Mouse (Mus musculus) embryonic facial prominence, embryonic 13.5 days (tissue): Measurements from ENCODE around the gene Lef1. TPM values are rescaled to one million over a fixed set of nuclear protein-coding genes. Genes with fewer than 3 reads are reported as not detected.

Source experiments
- ATAC-seq: fragments of 200-750 bp; cut with Nextera tagmentation; 2 replicates; pipeline ENCODE4 v1.8.0; 2017; ENCODE audit warnings: low read depth; ENCODE audit not compliant: insufficient number of reproducible peaks, insufficient read depth, low FRiP score, low TSS enrichment
- H3K27ac ChIP-seq: fragments of 300-500 bp; sonication (generic); 2 replicates; pipeline ENCODE4 v1.5.1; 2015; ENCODE audit warnings: moderate library complexity, mild to moderate bottlenecking, inconsistent platforms
- H3K27me3 ChIP-seq: fragments of 300-500 bp; sonication (generic); 2 replicates; pipeline ENCODE4 v1.6.1; 2015; ENCODE audit warnings: mild to moderate bottlenecking, inconsistent platforms
- H3K36me3 ChIP-seq: fragments of 300-500 bp; sonication (generic); 2 replicates; pipeline ENCODE4 v1.6.1; 2015; ENCODE audit warnings: mild to moderate bottlenecking, inconsistent platforms
- H3K4me1 ChIP-seq: fragments of 300-500 bp; sonication (generic); 2 replicates; pipeline ENCODE4 v1.6.1; 2015; ENCODE audit warnings: inconsistent platforms
- H3K4me2 ChIP-seq: fragments of 300-500 bp; sonication (generic); 2 replicates; pipeline ENCODE4 v1.6.1; 2015; ENCODE audit warnings: moderate library complexity, mild to moderate bottlenecking, inconsistent platforms
- H3K4me3 ChIP-seq: fragments of 300-500 bp; sonication (generic); 2 replicates; pipeline ENCODE4 v1.5.1; 2015; ENCODE audit warnings: mild to moderate bottlenecking, inconsistent platforms
- H3K9ac ChIP-seq: fragments of 300-500 bp; sonication (generic); 2 replicates; pipeline ENCODE4 v1.6.1; 2015; ENCODE audit warnings: mild to moderate bottlenecking, inconsistent platforms
- H3K9me3 ChIP-seq: fragments of 300-500 bp; sonication (generic); 2 replicates; pipeline ENCODE4 v1.6.1; 2016; ENCODE audit warnings: inconsistent platforms
- WGBS: fragments of 180-500 bp; shearing (Covaris S2); methylation state at CpG from one replicate; pipeline ENCODE4 v1.1.7; 2015; ENCODE audit warnings: mixed read lengths; 5-methylcytosine and 5-hydroxymethylcytosine counted together
- polyA plus RNA-seq: library from polyadenylated mRNA; unstranded; fragments of >200 nt; fragmentation: Nextera tagmentation; extraction: Ambion mirVana; gene quantifications from 2 replicates; pipeline ENCODE4 v1.2.1, GENCODE M21; 2015

The Lef1 gene
- polyA plus RNA-seq, 1 experiment from 2014 or later: 134 TPM

DNA sequence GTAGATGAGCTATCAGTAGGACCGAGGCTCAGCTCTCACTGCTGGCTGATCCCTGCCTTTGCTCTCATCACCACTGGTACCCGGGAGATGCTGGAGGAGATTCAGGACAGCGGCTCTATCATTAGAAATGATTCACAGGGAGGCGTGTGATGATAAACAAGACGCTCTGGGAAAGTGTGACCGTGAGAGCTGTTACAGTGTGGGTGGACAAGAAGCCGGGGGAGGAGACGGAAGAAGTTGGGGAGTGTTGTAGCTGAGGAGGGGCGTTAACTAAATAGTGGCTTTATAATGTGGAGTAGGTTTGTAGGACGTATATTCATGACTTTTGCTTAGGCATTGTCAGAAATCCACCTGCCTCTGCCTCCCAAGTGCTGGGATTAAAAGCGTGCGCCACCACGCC, 15.6 kb downstream of the Lef1 start:
- no peak overlapping the region for H3K4me2 ChIP-seq
- H3K27ac ChIP-seq: no peak overlapping the region
- no peaks in the 10 kb centered on the region for H3K4me1 ChIP-seq
- no peaks in the 10 kb centered on the region for H3K9me3 ChIP-seq
- peaks cover 54% of the 10 kb centered on the region for H3K36me3 ChIP-seq
- 94% methylated on average over 13 of the region's 13 CpGs for WGBS
- no peak overlapping the region for H3K4me3 ChIP-seq
- H3K27me3 ChIP-seq: no peaks in the 10 kb centered on the region
- H3K9ac ChIP-seq: no peak overlapping the region
- no peak for ATAC-seq

DNA sequence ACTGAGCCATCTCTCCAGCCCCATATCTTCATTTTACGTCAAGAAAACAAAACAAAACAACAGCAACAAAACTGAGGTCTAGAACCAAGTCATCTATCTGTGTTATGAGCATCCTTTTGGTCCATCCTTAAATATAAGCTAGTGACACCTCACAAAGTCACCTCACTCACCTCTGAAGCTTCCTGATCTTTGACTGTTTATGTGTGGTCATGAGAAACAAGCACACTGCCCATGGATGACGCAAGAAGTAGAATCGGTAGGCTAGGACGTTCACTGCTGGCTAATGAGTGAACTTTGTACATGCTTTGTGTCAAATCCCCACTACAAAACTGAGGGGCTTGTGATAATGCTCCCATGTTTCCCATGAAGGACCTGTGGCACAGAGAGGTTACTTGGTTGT, 16.2 kb downstream of the Lef1 start:
- Histone ChIP-seq H3K4me3 (no peak overlapping the region), H3K9ac (no peak overlapping the region), H3K4me2 (no peak overlapping the region), H3K9me3 (no peaks in the 10 kb centered on the region), H3K27ac (no peak overlapping the region), H3K4me1 (no peaks in the 10 kb centered on the region), H3K27me3 (no peaks in the 10 kb centered on the region), H3K36me3 (peaks cover 51% of the 10 kb centered on the region)
- WGBS: 90% methylated on average over 4 of the region's 4 CpGs
- no peak for ATAC-seq

DNA sequence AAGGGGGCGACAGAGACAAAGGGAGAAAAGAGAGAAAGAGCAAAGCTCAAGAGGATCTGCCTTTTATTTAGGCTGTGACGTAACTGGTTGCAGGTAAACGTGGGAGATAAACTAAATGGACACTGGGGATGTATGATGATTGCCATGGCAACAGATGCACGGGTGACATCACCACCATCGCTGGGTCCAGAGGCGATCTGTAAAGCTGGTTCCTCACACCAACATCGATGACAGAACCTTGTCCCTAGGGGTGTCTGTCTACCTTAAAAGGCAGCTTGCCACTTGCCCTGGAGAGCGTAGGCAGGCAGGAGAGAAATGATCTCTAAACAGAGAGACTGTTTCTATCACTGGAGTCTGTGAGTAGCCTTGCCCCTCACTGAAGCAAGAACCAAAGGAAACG, 23.7 kb downstream of the Lef1 start:
- Histone ChIP-seq H3K4me1 (peaks cover 48% of the 10 kb centered on the region), H3K4me2 (no peak overlapping the region), H3K9me3 (no peaks in the 10 kb centered on the region), H3K27me3 (no peaks in the 10 kb centered on the region), H3K9ac (no peak overlapping the region), H3K36me3 (0 out of 2 replicates have a peak, but pooled peaks cover 5% of the 10 kb centered on the region), H3K27ac (no peak overlapping the region), H3K4me3 (no peak overlapping the region)
- no peak for ATAC-seq
- 56% methylated on average over 9 of the region's 9 CpGs for WGBS

DNA sequence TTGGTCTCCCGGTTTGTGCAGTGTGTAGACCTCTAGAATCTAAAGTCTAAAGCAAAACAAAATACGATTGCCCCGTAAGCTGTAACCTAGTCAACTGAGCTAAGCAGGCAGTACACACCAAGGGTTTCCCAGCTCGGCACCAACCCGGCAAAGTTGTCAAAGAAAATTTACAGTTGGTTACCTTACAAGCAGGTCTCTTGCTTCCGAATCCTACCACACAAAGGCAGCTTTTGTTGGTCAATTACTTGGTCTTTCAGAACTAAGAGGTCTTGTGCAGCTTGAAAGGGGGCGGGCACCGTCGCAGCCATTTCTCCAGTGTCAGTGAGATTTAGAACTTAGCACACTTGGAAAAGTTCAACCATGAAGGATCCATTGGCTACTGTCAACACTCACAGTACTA, 25.2 kb downstream of the Lef1 start:
- Histone ChIP-seq H3K4me3 (no peak overlapping the region; the same call in 1 of the 2 replicates), H3K4me1 (peaks cover 61% of the 10 kb centered on the region), H3K4me2 (peak overlapping the region; percentile 22; the same call in 1 of the 2 replicates), H3K36me3 (peaks cover 7% of the 10 kb centered on the region; the same call in 1 of the 2 replicates), H3K27ac (peak overlapping the region; percentile 39; the same call in 1 of the 2 replicates), H3K9me3 (no peaks in the 10 kb centered on the region), H3K9ac (no peak overlapping the region), H3K27me3 (no peaks in the 10 kb centered on the region)
- ATAC-seq: no peak
- 36% methylated on average over 9 of the region's 9 CpGs for WGBS

DNA sequence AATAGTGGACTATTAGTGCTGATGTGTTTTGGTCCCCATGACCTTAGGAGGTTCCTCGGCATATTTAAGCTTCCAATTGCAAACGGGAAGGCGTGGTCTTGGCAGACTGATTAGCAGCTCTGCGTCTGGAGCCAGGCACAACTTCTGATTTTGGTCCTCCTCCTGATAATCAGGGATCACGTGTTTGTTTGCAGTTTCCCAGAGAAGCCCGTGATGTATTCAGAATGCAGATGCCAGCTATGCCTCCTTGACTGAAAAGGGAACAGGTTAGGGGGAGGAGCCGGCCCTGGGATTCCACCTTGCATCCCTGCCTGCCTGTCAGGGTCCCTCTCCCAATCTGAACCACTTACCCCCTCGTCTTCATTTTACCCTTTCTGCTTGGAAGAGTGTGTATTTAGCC, 26.2 kb downstream of the Lef1 start:
- peaks cover 7% of the 10 kb centered on the region; the same call in 1 of the 2 replicates for H3K36me3 ChIP-seq
- H3K27ac ChIP-seq: peak overlapping the region; percentile 80
- ATAC-seq: no peak
- peak overlapping the region; percentile 14; the same call in 1 of the 2 replicates for H3K4me3 ChIP-seq
- H3K9ac ChIP-seq: no peak overlapping the region
- H3K27me3 ChIP-seq: no peaks in the 10 kb centered on the region
- 6% methylated on average over 8 of the region's 8 CpGs for WGBS
- peaks cover 61% of the 10 kb centered on the region for H3K4me1 ChIP-seq
- H3K9me3 ChIP-seq: no peaks in the 10 kb centered on the region
- H3K4me2 ChIP-seq: peak overlapping the region; percentile 54

DNA sequence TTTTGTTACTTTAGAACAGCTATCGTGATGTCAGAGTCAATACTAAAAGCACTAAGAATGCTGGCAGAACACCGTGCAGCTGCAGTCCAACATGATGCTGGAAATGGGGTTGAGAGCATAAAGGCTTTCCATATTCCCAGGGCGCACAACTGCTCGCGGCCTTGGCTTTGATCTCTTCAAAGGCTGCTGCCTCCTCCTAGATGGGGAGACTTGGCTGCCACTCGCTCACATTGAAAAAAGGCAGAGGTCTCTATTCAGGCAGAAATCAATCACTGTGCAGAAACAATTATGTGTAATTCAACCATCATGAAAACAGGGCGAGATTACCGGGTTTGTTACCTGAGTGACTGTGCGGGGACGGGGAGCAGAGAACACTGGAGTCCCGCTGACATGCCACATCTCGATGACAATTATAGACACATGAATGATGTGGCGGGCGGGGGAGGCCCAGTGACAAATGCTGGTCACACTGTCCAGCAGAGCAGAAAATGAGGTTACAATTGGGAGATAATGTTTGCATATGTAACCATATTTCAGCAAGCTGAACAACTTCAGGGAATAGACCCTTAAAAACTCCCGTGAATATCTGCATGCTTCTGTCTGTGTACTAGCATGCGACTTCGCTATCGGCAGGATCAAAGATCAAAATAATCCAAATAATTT, 27.0 kb downstream of the Lef1 start:
- Histone ChIP-seq H3K9ac (no peak overlapping the region), H3K36me3 (peaks cover 7% of the 10 kb centered on the region; the same call in 1 of the 2 replicates), H3K4me2 (peak overlapping the region; percentile 54), H3K27ac (peak overlapping the region; percentile 80), H3K9me3 (no peaks in the 10 kb centered on the region), H3K4me1 (peaks cover 62% of the 10 kb centered on the region), H3K4me3 (peak overlapping the region; percentile 14), H3K27me3 (no peaks in the 10 kb centered on the region)
- ATAC-seq: no peak
- WGBS: 20% methylated on average over 18 of the region's 18 CpGs

DNA sequence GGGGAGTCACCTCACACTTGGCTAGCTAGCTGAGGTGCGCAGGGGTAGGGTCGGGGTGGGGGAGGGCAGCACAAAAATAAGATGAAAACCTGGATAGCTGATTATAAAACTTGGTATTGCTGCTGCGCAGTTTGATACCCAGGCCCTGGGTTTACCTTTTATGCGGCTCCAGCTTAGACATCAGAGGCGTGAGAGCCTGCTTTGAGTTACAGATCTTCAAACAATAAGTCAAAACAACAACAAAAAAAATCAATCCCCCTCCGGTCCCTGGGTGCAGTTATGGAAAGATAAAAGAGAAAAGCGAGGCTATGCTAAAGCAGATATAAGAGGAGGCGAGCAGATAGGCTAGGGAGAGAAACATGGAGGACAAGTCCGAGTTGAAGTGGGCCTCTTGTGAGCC, 28.0 kb downstream of the Lef1 start:
- peaks cover 5% of the 10 kb centered on the region; the same call in 1 of the 2 replicates for H3K36me3 ChIP-seq
- no peaks in the 10 kb centered on the region for H3K9me3 ChIP-seq
- H3K9ac ChIP-seq: no peak overlapping the region
- H3K27me3 ChIP-seq: no peaks in the 10 kb centered on the region
- peak overlapping the region; percentile 1; the same call in 1 of the 2 replicates for H3K27ac ChIP-seq
- no peak overlapping the region for H3K4me3 ChIP-seq
- peaks cover 70% of the 10 kb centered on the region for H3K4me1 ChIP-seq
- 48% methylated on average over 9 of the region's 9 CpGs for WGBS
- no peak for ATAC-seq
- H3K4me2 ChIP-seq: peak overlapping the region; percentile 34

DNA sequence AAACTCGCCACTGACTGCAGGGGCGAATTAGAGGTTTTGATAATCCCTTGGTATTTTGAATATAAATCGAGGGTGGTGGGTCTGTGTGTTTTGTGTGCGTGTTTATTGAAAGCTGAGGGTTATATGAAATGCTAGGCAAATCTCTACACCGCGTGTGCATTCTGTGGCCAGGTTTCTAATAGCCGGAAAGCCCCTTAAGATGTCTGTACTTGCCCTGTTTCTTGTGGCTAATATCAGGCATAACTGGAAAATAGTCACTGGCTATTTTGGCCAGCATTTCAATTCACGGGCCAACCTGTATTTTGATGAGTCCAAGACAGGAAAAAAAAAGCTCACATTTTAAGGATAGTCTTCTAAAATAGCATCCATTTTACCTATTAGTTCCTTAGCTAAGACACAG, 28.5 kb downstream of the Lef1 start:
- Histone ChIP-seq H3K9me3 (no peaks in the 10 kb centered on the region), H3K27me3 (no peaks in the 10 kb centered on the region), H3K4me1 (peaks cover 72% of the 10 kb centered on the region), H3K9ac (no peak overlapping the region), H3K4me3 (no peak overlapping the region), H3K27ac (peak overlapping the region; percentile 1; the same call in 1 of the 2 replicates), H3K4me2 (peak overlapping the region; percentile 34), H3K36me3 (peaks cover 5% of the 10 kb centered on the region; the same call in 1 of the 2 replicates)
- ATAC-seq: no peak
- 36% methylated on average over 8 of the region's 8 CpGs for WGBS

DNA sequence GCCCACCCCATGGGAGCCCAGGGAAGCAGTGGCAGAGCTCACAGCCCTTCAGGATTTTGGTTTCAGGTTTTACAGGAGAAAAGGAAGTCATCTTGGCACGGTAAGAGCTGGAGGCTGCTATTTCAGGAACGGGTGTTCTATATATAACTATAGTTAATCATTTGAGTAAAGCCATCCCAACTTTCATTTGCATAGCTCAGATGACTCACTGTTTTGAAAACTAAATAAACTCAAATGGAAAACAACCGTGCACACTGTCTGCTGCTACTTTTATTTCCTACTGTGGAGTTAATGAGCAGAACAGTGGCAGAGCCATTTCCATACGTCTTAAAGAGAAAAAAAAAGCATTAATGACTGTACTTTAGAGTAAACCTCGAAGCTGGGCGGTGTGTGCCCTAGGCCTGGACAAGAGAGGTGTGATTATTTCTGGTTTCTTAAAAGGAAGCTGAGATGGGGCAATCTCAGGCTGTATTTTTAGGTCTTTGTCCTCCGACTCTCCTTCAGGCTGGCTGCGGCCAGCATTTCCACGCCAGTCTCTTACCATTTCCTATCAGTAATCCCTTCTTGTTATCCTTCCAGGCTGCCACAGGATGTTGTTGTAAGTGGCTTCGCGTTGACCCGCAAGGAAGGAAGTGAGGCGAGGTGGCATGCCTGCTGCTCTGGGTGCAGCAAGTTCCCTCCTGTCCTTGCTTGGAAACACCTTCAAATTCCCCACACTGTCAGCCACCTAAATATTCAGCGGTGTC, 29.2 kb downstream of the Lef1 start:
- Histone ChIP-seq H3K36me3 (peaks cover 5% of the 10 kb centered on the region; the same call in 1 of the 2 replicates), H3K27me3 (no peaks in the 10 kb centered on the region), H3K27ac (peak overlapping the region; percentile 62), H3K9ac (no peak overlapping the region), H3K4me1 (peaks cover 65% of the 10 kb centered on the region), H3K4me3 (no peak overlapping the region), H3K9me3 (no peaks in the 10 kb centered on the region), H3K4me2 (peak overlapping the region; percentile 34)
- ATAC-seq: no peak
- 41% methylated on average over 14 of the region's 14 CpGs for WGBS

DNA sequence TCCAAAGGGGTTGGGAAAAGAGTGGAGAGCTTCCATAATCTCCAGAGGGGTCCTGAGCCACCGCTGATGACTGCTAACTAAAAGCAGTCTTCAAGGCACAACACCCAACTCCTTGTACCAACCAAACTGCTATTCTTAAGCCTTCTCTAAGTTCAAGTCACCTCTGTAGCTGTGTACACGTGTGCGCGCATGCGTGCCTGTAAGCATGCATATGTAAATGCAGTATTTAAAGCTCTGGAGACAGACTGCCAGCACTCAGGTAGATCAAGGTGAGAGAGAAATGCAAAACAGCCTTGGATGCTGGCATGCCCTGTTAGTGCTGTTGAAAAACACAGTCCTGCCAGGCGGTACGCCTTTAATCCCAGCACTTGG, 29.8 kb downstream of the Lef1 start:
- no peak overlapping the region for H3K9ac ChIP-seq
- H3K27me3 ChIP-seq: no peaks in the 10 kb centered on the region
- peak overlapping the region; percentile 62; the same call in 1 of the 2 replicates for H3K27ac ChIP-seq
- no peaks in the 10 kb centered on the region for H3K9me3 ChIP-seq
- peaks cover 5% of the 10 kb centered on the region; the same call in 1 of the 2 replicates for H3K36me3 ChIP-seq
- ATAC-seq: no peak
- H3K4me3 ChIP-seq: no peak overlapping the region
- H3K4me2 ChIP-seq: no peak overlapping the region
- H3K4me1 ChIP-seq: peaks cover 60% of the 10 kb centered on the region
- 86% methylated on average over 7 of the region's 7 CpGs for WGBS

DNA sequence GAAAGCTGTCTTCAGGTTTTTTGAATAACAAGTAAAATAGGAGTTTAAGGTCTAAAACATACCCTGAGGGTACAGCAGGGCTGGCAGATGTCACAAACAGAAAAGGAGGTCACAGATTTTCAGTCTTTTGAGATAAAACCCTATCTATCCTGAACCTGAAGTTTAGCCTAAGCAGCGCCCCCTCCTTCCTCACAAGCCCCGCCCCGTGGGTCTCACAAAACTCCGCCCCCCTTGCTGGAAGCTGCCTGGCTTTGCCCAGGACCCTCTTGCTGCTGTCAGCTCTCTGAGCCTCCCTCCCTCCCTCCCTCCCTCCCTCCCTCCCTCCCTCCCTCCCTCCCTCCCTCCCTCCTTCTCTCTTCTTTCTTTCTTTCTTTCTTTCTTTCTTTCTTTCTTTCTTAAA, 31.3 kb downstream of the Lef1 start:
- WGBS: 24% methylated on average over 4 of the region's 4 CpGs
- Histone ChIP-seq H3K4me2 (no peak overlapping the region), H3K9ac (no peak overlapping the region), H3K27ac (no peak overlapping the region), H3K4me1 (peaks cover 50% of the 10 kb centered on the region), H3K36me3 (peaks cover 5% of the 10 kb centered on the region; the same call in 1 of the 2 replicates), H3K27me3 (no peaks in the 10 kb centered on the region), H3K4me3 (no peak overlapping the region), H3K9me3 (no peaks in the 10 kb centered on the region)
- no peak for ATAC-seq

DNA sequence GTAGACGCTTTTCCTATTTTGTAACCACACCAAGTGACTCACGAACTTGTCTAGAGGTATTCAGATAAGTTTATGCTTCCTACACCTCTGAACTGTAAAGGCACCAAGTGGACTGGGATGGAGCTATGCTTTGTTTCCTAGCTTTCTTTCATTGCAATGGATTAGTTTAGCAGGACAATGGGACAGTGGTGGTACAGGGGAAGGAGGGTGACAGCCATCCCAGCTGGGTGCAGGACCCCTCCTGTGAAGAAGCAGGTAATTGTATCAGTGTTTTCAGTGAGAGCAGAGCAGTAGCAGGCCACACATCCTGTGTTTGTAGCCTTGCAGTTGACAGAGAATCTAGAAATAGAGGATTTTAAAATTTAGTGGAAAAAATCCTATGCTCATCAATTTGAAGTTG, 34.0 kb downstream of the Lef1 start:
- WGBS: 74% methylated on average over 2 of the region's 2 CpGs

More for the DNA sequence above, 34.0 kb downstream of the Lef1 start:
- Histone ChIP-seq H3K27me3 (no peaks in the 10 kb centered on the region), H3K9ac (no peak overlapping the region), H3K4me3 (no peak overlapping the region), H3K27ac (no peak overlapping the region), H3K9me3 (no peaks in the 10 kb centered on the region), H3K4me1 (peaks cover 23% of the 10 kb centered on the region), H3K36me3 (peaks cover 5% of the 10 kb centered on the region; the same call in 1 of the 2 replicates), H3K4me2 (no peak overlapping the region)
- no peak for ATAC-seq
